Mouse (Mus musculus) T-helper 1 cell (primary cell): ENCODE measurements around the gene Med29.

Source experiments
- in situ Hi-C: fragments of 300-600 bp; cut with MboI, MseI; formaldehyde crosslinking; loops from one replicate; pipeline ENCODE4 v1.15.1; 2025; ENCODE audit warnings: high pct_unique_total_duplicates

The Med29 gene

DNA sequence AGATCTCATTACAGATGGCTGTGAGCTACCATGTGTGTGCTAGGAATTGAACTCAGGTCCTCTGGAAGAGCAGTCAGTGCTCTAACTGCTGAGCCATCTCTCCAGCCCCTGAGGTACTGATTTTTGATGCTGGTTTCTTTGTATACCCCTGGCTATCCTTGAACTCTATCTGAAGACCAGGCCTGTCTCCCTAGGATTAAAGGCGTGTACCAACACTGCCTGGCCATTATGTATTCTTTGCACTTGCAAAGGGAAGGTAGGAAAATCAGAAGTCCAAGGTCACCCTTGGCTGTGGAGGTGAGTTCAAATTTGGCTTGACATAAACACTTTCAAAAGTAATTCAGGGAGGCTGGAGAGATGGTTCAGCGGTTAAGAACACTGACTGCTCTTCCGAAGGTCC is 37.9 kb downstream of the Med29 start:
- in situ Hi-C loops: no loop called here

DNA sequence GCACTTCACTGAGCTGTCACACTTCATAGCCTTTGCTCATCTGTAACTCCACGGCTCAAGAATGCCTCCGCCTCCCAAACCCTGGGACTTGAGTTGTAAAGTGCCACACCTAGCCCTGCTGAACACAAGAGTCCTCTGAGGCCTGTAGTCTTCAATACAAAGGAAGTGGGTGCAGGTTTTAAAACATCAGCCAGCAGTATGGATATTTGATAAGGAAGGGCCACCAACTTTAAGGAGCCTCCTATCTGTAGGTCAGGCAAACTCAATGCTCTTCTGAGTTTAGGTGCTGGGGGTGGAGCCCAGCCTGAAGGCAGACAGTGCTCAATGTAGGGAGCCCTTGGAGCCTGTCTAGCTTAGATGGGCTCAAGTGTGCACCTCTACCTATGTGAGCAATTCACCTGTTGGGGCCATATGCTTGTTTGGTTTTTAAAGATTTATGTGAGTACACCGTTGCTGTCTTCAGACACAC is 38.4 kb downstream of the Med29 start:
- in situ Hi-C loops: no loop called here

DNA sequence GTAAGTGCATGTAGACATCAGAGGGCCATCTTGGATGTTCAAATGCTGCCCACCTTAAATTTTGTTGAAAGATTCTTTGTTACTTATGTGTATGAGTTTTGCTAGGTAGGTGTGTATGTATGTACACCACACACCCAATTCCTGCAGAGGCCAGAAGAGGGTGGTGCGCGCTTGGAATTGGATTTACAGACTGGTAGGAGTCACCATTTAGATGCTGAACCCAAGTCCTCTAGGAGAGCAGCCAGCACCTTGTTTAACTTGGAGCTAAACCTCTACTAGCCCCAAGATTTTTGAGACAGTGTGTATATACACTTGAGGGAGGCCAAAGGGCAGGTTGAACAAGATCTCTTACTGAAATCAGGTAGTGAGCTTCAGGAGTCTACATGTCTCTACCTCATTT is 39.2 kb downstream of the Med29 start:
- in situ Hi-C loops: no loop called here

DNA sequence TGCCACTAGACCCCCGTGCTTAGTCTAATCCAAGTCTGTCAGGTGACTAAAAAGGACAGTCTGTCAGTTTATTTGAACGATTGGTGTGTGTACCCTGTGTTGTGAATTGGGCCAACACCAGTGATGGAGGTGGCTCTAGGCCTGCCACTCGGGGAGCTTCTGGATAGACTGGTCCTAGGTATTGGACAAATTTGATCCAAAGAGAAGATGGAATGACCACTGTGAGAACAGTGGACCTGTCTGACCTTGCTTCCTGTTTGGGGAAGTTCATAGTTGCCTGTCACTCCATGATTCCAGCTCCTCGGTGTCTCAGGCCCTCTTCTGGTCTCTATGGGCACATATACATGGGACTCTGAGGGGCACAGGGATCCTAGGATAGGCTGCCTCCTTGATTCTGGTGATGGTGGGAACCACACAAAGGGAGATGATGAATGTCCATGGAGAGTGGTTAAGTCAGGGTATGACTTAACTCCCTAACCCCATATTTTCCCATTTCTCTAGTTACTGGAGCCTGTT is 40.8 kb downstream of the Med29 start:
- in situ Hi-C loops: no loop called here

DNA sequence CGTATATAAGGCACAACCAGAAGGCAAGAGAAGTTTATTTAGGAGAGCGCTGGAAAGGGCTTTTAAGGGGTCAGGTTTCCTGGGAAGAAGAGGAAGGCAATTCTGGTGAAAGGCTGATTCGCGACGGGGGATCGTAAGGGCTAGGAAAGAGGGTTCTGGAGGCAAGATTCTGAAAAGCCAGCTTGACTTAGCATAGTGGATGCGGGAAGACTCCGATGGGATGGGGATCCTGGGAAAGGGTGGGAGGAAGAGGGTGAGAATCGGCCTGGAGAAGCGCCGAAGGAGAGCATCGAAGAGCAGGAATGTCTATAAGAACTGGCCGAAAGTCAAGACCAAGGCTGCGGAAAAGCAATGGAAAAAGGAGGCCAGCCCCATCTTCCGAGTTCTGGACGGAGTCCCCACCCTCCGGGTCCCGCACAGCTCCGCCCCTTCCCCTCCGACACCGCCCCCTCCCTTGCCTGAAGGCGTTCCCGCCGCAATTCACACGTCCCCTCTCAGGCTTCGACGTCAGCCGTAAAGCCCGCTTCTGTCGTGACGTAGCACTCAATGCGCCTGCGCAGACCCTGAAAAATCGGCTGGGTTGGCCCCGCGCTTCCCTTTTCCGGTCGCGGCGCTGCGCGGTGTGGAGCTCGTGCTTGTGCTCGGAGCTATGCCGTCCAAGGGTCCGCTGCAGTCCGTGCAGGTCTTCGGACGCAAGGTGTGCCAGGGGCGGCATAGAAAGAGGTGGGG is 42.2 kb downstream of the Med29 start, which contains the start of gene Rps16:
TSS of gene Rps16 (plus strand) at position 498 of the 729 bp plus-strand sequence.
- in situ Hi-C loops: no loop called here

DNA sequence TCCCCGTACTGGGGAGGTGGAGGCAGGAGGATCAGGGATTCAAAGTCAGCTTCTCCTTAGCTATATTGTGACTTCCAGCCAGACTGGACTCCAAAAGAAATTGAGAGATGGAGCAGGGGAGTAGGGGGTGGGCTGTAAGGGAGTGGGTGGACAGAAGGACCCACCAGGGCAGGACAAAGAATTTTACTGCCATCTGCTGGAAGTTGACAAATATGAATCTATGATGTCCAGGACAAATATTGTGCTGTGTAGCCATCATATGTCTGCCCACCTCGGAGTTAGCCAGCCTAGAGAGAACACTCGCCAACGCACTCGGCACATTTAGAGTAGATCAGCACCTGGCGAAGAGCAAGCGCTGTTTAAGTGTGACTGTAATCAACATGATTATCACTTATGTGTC is 43.9 kb downstream of the Med29 start:
- in situ Hi-C loops: no loop called here

DNA sequence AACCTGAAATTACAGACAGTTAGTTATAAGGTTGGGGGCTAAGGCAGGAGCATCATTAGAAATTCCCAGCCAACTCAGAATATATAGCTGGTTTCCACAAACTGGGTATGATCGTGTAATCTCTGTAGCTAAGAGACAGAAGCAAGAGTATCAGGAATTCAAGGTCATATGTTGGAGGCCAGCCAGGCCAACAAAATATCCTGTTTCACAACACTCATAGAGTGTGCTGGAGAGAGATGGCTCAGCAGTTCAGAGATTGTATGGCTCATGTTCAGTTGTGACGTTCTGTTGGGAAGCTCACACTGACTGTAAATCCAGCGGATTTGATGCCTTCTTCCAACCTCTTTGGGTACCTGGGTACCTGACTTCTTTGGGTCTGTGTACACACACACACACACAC is 44.8 kb downstream of the Med29 start:
- in situ Hi-C loops: no loop called here

DNA sequence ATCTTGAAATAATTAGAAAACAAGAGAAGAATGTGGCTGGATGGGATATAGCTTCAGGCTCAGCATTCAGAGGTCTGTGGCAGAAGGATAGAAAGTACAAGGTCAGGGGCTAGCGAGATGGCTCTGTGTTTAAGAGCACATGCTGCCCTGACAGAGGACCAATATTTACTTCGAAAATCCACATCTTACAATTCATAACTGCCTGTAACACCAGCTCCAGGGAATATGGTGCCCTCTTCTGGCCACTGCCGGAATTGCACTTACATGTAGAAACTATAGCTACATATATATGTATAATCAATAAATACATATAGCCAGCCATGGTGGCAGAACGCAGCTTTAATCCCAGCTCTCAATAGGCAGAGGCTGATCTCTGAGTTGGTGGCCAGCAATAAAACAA is 47.9 kb downstream of the Med29 start:
- in situ Hi-C loops: no loop called here

DNA sequence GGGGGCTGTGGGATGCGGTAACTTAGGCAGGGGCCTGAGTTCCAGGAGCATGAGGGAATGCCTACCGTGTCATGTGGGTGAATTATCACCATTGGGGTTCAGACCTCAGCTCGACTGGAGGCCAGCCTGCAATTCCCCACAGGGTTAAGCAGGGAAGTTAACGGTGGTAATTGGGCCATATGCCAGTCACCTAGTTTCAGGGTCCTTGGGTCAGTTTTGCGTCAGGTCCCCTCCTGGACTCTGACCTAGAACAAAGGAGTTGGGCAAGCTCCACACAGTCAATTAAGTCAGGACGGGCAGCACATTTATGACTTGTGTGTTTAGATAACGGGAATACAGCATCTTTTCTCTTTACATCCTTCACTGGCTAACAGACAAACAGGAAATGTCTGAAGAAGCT is 51.1 kb downstream of the Med29 start:
- in situ Hi-C loops: no loop called here

DNA sequence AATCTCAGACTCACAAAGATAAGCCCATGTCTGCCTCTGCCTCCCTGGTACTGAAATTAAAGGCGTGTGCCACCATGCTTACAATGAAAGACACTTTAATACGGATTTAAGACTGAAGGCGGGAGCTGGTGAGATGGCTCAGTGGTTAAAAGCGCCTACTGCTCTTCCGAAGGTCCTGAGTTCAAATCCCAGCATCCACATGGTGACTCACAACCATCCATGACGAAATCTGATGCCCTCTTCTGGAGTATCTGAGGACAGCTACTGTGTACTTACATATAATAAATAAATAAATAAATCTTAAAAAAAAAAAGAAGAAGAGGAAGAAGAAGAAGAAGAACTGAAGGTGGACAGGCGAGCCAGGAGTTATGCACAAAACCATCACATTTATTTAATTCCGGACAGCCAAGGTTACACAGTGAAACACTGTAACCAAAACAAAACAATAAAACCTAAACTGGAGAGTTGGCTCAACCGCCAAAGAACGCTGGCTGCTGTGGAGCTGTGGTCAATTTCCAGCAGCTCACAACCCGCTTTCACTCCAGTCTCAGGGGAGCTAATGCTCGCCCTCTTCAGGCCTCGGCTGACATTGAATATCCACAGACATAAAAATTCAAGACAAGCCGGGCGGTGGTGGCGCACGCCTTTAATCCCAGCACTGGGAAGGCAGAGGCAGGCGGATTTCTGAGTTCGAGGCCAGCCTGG is 53.1 kb downstream of the Med29 start:
- in situ Hi-C loops: no loop called here

DNA sequence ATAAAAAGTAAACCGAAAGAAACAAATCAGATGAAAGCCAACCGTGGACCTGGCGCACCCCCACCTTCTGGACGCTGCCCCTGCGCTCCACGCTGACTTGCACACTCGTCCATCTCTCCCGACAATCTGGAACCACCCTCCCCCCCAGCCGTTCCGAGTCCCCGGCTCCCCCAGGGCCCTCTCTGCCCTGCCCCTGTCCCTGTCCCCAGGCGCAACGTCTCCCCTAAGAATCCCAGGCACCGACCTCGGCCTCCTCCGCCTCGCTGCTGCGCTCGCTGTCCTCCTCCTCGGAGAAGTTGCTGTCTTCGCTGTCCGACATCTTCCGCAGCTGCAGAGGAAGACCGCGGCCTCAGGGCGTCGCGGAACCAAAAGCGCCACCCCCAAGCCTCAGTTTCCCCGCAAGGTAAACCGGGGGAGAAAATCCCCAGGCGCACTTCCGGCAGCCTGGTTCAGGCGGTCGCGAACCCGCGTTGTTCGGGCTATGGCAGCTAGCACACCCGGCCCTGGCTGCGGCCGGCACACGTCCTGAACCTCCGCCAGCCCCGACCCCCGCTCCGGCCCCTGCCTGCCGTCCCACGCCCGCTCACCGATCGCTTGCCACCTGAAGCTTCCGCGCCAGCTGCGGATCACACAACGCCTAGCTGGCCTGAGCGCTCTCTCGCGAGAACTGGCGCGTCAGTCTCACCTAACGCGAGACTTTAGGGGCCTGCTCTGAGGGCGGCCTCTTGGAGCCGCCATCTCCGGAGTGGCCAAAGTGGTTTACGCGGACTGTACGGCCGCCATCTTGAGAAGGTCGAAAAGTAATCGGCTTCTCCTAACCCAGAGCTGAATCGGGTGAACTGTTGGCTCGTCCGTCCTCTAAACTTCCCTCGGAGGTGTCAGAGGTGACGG is 54.2 kb downstream of the Med29 start, which contains the start of gene Supt5:
TSS of gene Supt5 (minus strand) at position 639 of the 891 bp plus-strand sequence.
- in situ Hi-C loops: no loop called here
